Mouse (Mus musculus) layer of hippocampus, postnatal 10 days (tissue): Measurements from ENCODE around the gene Ankk1. TPM values are rescaled to one million over a fixed set of nuclear protein-coding genes. Genes with fewer than 3 reads are reported as not detected.

Source experiments
- total RNA-seq, 2 experiments: library from RNA; stranded (reverse); gene quantifications; 2 replicates each; pipeline ENCODE4 v1.2.3; 2021

The Ankk1 gene
- total RNA-seq, 2 experiments from 2014 or later = not detected

Other genes starting within 250 kb of the Ankk1 start
- not detected for gene Gm4894, start 176.5 kb downstream of the Ankk1 start, total RNA-seq
- 1 to 10 TPM; 3.6 to 4.3 TPM for gene Drd2, start 86.4 kb downstream of the Ankk1 start, total RNA-seq
- gene Ttc12, start 59.2 kb upstream of the Ankk1 start, total RNA-seq = 1 to 10 TPM; 2.3 to 2.4 TPM